Mouse (Mus musculus) kidney, postnatal 10 days (tissue): Measurements from ENCODE around the gene Ergic1.
A peak's percentile ranks its signal among the peaks of the same experiment; 100 is the strongest.

ENCODE experiments used
- DNase-seq: peaks from one replicate; pipeline ENCODE4 v3.0.0; 2021; ENCODE audit warnings: mixed read lengths

Gene Ergic1

DNA sequence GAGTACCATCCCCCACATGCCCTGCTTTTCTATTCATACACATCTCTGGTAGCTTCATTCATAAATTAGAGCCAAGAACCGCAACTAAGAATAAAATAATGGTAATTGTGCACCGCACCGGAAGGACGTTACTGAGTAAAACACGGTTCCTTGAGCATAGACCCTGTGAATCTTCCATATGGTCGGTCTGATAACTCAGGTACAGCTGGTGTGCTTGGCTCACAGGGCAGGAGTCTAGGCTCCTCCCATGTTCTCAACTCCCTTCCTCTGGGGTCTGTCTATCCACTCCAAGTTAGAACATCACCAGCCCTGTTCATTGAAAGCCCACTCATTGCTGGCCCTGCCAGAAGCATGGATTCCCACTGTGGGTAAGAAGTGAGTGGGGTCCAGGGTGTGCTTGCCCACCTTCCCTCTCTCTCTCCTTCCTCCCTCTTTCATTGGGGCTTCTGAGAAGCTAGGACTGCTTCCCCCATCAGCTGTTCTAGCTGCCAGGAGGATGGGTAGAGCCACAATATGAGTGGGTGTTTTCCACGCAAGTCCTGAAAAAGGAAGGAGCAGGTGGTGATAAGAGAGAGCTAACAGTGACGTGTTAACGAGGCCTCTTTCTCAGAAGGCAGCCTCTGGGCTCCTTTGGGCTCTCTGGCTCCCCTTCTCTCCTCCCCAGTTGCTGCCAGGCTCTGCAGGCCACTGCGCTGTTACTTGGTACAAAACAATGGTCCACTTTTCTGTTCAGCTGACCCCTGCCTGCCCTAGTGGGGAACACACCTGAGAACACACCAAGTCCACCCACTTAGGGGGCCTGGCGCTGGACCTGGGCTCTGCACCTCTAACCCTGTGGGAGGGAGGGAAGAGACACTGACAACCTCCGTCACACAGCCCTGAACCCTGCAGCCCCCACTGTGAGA, 14.7 kb downstream of the Ergic1 start:
- DNase-seq, result no peak

DNA sequence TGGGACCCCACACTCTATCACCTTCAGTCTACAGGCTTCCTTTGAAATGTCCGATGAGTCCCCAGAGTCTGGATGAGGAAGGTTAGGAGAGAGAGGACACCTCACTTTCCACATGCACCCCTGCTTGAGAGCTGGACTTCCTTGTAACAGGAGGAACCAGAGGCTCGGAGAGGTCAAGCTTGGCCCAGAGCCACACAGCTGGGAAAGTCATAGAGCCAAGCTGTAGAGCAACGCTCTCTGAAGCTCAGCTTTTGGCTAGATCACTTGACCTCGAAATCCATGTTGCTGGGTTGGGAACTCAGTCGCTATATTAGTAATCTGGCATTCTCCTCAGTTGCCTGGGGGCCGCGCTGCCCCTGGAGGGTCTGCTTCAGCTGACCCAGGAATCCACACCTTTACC, 15.5 kb downstream of the Ergic1 start:
- peak; percentile 77 for DNase-seq

DNA sequence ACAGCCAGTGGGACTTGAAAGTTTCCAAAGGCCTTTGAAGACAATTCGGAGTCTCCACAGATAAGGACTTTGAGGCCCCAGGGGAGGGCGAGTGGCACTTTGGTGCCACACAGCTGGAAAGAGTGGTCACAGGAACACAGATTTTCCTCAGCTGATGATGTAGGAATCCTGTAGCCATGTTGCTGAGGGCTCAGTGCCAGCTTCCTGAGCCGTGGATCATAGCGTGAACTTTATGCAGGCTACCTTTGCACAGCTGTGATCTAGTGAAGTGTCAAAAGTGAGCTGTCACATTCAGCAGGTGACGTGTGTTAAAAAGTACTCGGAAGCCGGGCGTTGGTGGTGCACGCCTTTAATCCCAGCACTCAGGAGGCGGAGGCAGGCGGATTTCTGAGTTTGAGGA, 16.0 kb downstream of the Ergic1 start:
- peak; percentile 41 for DNase-seq

DNA sequence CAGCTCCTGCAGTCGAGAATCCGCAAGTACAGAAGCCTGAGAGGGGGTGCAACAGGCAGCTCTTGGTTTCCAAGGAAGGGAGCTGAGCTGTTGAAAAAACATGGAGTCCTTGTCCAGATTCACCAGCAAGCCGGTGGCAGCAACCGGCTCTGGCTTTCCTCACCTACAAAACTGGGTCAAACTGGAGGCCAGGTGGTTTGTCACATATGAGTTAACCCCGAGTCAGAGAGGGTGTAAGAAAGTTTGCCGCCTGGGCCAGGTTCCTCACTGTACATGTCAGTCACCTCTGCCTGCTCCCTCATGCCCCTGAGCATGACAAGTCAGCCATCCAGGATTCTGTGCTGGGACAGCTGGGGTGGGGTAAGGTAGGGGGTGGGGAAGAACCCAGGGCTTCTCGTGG, 16.9 kb downstream of the Ergic1 start:
- DNase-seq, result no peak

DNA sequence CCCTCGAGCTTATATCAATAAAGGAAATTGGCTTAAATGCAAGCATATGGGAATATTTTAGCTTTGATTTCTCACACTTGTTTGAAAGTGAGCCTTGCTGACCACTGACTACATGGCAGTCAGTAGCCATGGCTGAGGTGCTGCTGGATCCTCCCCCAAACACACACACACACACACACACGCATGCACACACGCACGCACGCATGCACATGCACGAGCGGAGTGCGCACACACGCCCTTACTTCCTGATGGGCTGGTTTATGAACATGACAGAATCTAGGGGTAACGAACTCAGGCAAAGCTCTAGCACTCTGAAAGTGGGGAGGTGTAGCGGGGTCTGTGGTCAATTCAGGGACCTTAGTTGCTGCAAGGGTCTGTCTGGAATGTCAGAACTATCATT, 17.5 kb downstream of the Ergic1 start:
- no peak for DNase-seq

DNA sequence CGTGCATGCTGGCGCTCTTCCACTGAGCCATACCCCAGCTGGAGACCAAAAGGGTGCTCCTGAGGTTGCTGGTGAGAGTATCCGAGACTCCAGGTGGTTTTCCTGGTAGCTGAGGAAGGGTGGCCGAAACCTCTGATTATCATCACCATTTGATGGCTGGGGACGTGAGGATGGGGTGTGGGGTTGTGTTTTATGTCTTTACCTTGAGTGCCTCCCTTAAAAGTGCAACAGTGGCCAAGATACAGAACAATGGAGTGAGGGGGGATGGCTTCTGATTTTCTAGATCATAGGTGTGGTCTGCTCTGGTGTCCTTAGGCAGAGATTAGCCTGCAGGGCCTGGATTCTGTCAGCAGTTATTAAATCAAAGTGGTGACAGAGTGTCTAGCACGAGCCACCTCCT, 18.1 kb downstream of the Ergic1 start:
- no peak for DNase-seq

DNA sequence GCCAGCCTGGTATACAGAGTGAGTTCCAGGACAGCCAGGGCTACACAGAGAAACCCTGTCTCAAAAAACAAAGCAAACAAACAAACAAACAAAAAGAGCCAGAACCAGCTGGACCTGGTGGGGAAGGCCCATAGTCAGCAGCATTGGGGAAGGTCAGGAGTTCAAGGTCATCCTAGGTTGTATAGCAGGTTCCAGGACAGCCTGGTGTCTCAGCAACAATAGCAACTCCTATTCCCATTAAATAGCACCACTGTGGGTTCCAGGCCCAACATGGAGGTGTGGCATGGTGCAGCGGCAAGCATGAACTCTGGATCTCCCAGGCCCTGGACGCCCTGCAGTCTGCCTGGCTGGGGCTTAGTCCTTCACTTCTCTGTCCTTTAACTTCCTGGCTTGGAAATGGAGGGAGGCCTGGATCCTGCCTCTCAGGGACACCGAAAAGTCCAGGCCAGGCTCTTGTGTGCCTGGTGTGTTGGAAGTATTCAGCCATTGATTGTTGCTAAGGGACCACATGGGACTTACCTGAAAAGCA, 19.6 kb downstream of the Ergic1 start:
- DNase-seq, result no peak

DNA sequence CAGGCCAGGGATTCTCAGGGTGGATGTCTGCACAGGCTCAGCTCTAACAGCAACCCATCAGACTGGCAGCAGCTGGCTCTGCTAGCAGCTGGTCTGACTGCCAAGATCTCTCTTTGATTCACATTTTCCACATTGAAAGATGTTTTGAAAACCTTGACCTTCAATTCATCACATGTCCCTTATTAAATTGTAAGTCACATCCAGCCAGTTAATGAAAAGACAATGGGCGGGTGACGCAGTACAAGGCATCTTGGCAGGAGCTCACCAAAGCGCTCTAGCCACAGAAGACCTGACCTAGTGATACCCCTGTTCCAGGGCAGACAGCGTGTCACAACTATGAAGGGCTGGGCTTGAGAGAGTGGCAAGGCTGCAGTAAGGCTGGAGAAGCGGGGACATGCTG, 21.0 kb downstream of the Ergic1 start:
- DNase-seq, result peak; percentile 72

DNA sequence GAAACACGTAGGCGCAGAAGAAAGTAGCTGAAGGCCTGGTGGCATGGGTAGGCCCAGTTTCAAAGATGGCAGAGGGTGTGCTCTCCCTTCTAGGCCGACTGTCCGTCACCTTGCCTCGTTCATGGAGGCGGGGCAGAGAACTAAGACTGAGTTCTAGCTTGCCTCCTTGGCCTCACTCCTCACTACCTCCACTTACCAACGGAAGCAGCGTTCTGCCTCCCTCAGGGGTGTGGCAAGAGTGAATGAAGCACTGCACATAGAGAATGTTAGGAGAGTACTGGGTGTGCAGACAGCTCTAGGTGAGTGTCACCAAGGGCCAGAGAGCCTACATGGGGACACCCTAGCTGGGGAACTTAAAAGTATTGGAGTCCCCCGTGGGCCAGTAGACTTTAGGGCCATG, 21.8 kb downstream of the Ergic1 start:
- DNase-seq, result no peak

DNA sequence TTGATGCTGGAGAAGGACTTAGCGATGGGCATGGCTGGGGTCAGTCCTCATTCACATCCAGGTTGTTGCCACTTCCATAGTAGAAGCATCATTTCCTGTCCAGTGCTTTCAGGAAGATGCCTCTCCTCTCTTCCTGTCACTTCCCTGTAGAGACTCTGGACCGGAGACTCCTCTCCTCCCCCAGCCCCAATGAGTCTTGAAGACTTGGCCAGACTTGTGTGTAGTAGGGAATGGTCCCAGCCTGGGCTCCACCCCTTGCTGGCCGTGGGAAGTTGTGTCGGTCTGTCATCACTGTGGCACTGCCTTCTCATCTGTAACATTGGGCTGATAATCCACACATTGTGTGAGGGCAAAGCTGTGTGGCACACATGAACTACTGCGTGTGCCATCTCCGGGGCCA, 22.3 kb downstream of the Ergic1 start:
- DNase-seq, result peak; percentile 54

DNA sequence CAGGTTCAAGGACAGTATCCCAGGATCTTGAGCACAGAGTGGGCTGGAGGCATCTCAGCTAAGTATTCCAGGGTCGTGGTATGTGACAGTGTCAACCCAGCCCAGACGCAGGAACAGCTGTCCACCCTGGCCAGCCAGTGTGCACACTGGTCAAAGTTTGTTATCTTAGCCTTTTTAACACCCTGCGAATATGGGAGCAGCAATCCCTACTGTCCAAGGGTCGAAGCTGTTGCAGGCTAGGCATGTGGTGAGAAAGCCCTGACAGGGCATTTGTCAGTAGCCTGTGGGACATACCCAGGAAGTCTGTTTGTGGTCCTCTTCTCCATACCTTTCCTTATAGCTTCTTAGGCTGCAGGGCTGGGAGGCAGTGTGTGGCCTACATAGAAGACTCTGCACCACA, 22.8 kb downstream of the Ergic1 start:
- DNase-seq, result peak; percentile 55

DNA sequence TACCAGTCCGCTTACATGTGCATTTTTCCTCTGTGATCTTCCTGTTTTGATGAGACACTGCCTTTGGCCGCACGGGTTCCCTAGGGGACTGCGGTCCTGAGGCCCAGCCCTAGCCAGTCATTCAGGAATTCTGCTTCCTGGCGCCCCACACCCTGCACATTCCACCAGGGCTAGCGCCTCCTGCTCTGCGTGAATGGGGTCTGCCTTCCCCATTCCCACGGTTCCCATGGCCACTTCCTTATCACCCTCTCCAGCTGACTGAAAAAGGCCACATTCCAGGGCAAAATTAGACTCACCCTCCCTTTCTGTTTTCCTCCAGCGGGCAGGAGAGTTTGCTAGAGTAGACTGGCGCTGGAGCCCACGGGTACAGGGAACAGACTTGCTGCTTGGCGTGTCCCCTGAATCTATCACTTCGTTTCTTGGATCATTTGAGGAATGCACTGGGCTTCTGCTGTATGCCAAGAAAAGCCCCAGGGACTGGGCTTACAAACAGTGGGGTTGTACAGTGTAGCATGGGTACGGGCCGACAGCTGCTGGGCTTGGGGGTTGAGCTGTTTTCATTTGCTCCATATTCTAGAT, 23.4 kb downstream of the Ergic1 start:
- DNase-seq, result peak; percentile 88

DNA sequence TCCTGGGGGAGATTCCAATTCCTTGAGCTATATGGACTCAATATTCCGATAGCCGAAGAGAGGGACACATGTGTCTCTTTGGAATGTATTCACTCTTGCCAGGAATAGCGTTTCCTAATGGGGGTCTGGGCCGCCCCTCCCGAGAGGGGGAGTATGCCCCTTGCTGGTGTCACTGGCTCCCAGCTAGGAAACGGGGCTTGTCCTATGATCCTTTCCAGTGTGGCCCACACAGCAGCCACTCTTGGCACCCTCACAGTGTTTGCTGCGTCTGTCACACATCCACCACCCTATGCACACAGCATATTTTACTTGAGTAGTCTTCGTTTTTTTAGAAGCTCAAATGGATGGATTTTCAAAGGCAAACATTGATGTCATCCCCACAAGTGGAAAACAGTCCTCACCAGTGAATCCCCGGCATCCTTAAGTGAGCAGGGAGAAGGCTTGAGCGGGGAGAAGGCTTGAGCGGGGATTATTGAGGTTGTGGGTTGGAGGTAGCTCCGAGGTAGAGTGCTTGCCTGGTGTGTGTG, 26.7 kb downstream of the Ergic1 start:
- no peak for DNase-seq

DNA sequence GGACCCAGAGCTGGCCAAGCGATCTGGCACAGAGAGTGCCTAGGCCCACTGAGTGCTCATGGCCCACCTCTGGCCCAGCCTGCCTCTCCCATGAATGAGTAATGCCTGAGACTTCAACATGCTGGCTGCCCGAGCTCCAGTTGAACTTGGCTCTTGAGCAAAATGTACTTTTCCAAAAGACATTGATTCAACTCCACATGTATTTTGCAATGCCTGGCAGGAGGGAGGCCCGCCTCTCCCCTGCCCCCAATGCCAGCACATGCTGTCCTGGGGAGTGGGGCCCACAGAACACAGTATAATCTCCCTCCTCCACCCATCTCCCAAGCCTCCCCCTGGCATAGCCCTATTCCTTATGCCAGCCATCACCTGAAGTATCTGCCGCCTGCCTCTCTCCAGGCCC, 31.2 kb downstream of the Ergic1 start:
- DNase-seq, result no peak

DNA sequence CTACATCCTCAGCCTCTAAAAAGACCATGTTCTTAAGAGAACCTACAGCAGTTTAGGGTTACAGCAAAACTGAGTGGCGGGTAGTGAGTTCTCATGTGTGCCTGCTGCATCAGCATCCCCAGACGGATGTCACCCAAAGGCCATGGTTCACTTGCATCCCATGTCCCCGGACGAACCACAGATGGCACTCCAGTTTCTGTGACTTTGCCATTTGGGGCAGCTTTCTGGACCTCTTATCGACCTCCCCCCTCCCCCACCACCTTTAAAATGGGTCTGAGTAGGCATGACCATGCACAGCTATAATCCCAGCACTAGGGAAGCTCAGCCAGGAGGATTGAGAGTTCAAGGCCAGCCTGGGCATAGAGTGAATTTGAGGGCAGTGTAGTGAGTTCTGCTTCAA, 31.9 kb downstream of the Ergic1 start:
- no peak for DNase-seq

DNA sequence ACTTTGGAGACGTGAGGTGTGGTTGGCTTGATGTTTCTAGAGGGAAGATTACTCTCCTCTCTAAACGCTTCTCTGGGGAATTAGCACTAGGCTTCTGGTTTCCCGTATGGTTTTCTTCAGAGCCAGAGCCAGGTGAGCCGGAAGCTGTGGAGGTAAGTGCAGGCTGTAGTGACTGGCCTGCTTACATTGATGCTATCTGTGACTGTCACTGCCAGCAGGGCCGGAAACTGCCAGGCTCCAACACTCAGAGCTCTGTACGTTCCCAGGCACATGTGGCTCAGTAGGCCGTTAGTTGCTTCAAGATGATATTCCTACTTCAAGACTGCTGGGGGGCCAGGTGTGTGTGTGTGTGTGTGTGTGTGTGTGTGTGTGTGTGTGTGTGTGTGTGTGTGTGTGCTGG, 32.9 kb downstream of the Ergic1 start:
- DNase-seq, result no peak

DNA sequence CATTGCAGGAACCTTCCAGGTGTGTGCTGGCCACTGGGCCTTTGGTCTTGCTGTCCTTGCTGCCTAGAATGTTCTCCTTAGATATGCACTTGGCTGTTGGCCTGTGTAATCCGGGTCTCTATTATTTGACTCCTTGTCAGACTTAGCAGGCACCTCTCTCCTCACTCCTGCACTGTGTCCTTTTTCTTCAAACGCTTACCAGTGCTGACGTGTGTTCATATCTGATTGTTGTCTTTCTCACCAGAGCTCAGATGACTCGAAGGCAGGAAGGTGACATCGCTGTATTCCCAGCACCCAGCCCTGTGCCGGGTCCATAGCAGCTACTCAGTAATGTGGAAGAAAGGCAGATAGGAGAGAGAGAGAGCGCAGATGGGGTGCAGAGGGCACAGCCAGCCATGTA, 33.7 kb downstream of the Ergic1 start:
- DNase-seq, result no peak

DNA sequence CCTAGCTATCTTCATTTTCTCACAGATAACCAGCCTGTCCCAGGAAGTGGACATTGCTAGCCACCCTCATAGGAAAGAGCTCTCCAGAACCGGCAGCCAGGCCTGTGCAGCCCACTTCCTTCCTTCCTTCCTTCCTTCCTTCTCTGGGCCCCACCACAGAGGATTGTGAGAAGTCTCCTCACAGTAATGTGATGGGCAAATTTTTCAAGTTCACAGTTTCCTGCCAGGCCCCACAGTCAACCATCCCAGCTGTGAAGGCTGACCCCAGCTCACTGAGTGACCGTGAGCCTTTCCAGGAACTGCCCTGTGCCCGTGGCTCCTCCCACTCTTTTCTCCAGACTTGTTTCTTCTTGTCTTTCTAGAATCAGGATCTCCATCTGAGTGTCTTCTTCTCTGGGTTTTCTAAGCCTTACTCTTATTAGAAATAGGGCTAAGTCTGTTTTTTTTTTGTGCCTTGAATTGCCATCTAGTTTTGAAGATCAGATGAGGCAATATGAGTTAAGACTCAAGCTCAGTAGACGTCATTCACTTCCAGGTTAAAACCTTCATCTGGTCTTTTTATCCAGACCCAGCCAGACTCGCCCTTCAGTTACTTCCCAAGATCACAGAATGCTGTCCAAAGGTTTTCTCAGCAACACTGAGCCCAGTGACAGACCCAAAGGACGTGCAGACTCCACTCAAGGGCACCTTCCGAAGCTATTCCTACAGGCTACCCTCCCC, 34.3 kb downstream of the Ergic1 start:
- DNase-seq, result peak; percentile 55

DNA sequence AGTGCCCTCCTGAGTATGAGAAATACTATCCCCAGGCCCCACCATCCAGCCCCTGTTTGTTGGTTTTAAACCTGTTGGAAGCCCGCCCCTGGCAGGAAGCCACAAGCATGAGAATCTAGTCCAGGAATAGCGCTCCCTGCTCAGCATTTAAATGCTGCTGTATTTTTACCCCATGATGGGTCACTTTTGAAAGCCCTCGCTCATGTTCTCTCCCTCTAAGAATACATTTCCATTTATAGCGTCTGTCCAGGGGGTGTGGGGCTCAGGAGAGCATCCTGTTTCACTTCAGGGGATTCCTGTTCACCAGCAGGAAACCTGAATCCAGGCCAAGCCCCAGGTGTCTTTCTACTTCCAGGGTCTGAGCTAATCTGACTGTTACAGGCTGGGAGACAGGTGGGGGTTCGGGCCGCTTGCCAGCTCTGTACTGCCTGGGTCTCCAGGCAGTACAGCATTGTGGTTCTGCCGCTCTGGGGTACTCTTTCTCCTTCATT, 34.9 kb downstream of the Ergic1 start:
- DNase-seq, result peak; percentile 80

DNA sequence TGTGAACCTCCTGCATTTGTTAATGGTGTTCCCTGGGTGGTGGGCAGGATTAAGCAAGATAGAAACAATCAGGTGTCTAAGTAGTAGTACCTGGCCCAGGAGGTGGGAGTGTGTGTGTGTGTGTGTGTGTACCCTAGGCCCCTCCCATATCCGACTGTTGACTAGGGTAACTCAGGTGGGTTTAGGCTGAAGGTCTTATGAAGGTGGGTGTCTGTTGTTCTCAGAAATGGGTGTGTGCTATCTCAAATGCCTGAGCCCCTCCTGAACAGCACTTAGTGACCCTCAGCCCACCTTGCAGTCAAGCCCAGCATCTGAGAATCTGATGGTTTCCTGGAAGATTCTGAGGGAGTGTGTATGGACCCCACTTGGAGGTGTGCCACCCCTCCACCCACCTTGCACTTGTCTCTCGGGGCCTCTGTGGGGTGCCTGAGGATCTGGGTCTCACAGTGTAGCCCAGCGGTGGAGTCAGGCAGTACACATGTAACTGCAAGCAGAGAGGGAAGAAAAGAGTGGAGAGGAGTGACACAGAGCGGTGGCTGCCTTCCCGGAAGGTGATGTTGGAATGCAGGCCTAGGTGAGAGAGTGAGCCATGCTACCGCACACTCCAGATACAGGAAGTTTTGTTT, 35.7 kb downstream of the Ergic1 start:
- DNase-seq, result no peak

DNA sequence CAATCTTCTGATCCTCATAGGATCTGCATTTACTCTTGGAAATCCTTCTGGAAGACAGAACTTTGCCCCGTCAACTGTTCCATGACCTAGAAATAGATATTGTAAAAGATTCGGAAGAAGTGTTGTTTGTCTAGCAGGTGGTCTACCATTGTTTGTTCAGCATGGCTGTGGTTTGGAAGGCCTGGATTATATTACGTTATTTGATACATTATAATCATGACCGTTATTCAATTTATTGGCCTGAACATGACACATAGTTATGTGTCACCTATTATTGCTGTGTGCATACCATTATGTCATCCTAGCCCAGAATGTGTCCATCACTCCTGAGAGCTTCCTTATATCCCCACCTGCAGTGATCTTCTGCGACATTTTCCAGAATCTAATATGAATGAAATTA, 37.6 kb downstream of the Ergic1 start:
- no peak for DNase-seq

DNA sequence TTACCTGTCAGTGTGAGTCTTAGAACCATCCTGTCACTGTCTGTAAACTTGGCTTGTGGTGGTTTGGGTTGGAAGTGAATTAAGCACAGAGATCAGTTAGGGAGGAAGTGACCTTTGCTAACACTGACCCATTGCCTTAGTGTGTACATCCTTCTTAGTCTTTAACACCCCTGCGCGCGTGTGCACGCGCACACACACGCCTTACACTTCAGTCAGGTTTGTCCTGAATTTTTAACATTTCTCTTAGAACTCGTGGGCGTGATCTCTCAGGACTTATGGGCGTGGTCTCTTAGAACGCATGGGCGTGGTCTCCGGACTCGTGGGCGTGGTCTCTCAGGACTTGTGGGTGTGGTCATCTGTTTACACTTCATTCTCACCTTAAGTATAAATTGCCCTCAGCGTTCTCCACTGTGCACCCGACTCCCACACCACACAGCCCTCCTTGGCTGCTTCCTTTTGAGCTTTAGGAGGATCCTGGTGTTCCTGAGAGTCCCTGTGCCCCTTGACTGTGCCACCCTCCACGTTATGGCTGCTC, 39.7 kb downstream of the Ergic1 start:
- no peak for DNase-seq

DNA sequence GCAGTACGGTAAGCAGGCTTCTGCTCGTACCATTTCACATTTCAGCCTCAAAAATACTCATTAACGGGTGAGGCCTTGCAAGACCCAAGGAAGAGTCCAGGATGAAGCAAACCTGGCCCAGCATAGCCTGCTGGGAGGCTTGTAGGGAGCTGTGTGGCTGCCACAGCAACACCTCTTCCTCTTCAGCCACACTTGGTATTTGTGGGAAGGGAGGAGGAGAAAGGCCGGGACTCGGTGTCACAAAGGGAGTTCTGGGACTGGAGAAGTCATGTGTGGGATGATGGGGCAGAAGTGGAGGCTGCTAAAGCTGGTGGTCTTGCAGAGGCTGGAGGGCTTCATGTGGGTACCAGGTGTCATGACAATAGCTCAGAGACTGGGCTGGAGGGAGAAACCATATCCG, 40.2 kb downstream of the Ergic1 start:
- DNase-seq, result no peak
